Mouse (Mus musculus) retina, adult 2 months (tissue): ENCODE measurements around the gene Sh2b1.

Experiments
- DNase-seq: peaks from one replicate; pipeline ENCODE4 v3.0.0-alpha.2; 2012; ENCODE audit warnings: low read depth, low spot score

Gene Sh2b1

DNA sequence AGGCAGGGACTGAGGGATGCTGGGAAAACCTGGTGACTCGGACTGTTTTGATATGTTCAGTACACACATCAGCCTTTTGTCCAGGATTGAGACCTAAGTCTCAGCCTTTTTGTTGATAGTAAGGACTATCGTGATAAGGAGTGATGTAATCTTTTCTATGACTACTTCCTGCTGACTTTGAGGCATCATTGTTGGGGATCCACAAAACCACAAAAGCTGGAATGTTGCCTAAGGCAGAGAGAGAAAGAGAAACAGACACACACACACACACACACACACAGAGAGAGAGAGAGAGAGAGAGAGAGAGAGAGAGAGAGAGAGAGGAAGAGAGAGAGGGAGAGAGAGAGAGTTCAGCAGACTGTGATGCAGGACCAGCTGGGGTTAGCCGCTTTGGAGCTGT lies 56.7 kb downstream of the Sh2b1 start:
- DNase-seq: no peak

- no peak for DNase-seq
These were observed 57.6 kb downstream of the Sh2b1 start for GRCm38 (mm10) chr7:126417606-126418005.

DNA sequence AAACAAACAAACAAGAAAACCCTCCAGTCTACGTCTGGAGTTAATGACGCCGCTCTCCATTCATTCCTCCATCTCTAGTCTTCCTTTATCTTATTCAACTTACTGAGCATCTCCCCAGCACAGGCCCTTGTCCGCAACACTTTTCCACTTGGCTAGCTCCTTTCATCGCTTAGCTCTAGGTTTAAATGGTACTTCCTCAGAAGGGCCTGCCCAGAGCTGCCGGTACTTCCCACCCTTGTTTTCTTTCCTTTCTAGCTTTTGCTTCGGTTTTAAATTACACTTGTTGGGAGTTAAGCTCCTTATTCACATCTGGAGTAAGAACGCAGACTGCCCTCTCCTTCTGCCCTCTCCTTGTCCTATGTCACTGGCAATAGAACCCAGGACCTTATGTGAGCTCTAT lies 58.2 kb downstream of the Sh2b1 start:
- DNase-seq: no peak
